Mouse (Mus musculus): ENCODE data around the gene Hmgb1.

GRCm38 (mm10) chr5:149221355-149221754, 37.1 kb upstream of the Hmgb1 start:
- TF ChIP-seq POLR2A (IDR thresholded peaks at IDR 0.05; ENCODE audit: insufficient read length, low read depth) = no peak
- TF ChIP-seq REST (IDR thresholded peaks at IDR 0.05; ENCODE audit: insufficient read depth, insufficient read length) = no peak
- no peak for TF ChIP-seq MYOG (IDR thresholded peaks at IDR 0.05; ENCODE audit: control insufficient read depth in 1 of 3, insufficient read depth in 1 of 3, insufficient read length in 2 of 3, low read depth in 2 of 3)
- TF ChIP-seq MYOD1 (IDR thresholded peaks at IDR 0.05; ENCODE audit: control insufficient read depth in 1 of 3, insufficient read length in 2 of 3, low read depth in 2 of 3) = no peak
- TF ChIP-seq MAX (IDR thresholded peaks at IDR 0.05; ENCODE audit: low read depth) = no peak
- TF ChIP-seq E2F4 (IDR thresholded peaks at IDR 0.05; ENCODE audit: insufficient read depth) = no peak
- no peak for TF ChIP-seq CEBPB (IDR thresholded peaks at IDR 0.05; ENCODE audit: insufficient read depth, poor library complexity, severe bottlenecking)
